Mouse (Mus musculus): Measurements from ENCODE around the gene Map3k4.

The Map3k4 gene

DNA sequence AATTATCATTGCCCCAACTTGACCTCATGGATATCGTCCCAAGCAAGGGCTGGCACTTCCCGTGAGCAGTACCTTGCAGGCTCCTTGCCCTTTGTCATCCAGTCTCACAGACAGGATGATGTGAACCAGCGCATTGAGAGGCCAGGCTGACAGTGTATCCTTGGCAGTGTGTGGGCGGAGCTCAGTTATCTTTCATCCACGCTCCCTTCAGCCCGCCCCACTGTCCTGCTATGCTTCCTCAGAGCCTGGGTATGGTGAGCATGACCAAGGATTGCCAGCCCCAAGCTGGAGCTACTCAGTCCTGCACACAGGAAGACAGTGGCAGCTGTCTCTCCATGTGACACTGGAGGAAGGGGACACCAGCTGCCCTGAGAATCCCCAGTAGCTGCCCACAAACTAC, 102.4 kb downstream of the Map3k4 start:
- DNase-seq: no peak

DNA sequence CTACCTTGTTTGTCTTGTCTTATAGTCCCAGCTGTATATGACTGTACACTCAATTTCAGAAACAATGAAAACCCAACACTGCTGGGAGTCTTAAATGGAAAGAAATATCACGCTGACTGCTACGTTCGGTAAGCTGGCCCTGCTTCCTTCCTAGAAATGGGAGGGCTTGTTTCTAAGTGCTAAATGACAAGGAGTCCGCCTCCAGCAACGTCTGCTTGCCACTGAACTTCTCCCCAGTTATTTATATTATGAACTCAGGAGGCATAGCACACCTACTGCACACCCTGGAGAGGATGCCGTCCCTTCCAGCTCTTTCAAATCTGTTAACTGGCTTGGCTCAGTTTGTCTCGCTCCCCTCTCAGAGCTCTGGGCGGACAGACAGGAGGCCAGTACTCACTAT, 105.2 kb downstream of the Map3k4 start:
- DNase-seq: no peak

- DNase-seq: no peak
Measured at GRCm38 (mm10) chr17:12212341-12212740, 106.3 kb downstream of the Map3k4 start.

DNA sequence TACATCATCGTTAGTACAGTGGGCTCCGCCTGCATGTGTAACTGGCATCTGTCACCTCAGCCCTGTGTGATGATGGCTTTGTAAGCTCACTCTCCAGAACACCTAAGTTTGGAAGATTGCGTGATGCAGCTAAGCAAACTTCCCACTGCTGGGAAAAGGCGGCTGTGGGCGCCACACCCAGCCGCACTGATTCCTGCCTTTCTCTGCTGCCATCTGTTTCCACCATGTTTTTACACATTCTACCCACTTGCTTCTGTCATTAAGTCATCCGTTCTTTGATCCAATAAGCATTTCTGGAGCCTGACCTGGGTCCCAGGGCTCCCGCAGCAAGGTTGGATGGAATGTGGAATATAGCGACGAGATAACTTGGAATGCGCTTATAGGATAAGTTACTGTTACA, 106.7 kb downstream of the Map3k4 start:
- no peak for DNase-seq

- peak; percentile 82 for DNase-seq
Measured at GRCm38 (mm10) chr17:12210544-12211132, 108.0 kb downstream of the Map3k4 start.

- no peak for DNase-seq
Measured at GRCm38 (mm10) chr17:12209481-12209880, 109.1 kb downstream of the Map3k4 start.

- DNase-seq: no peak
Measured at GRCm38 (mm10) chr17:12207022-12207548, 111.5 kb downstream of the Map3k4 start.

- no peak for DNase-seq
Measured at GRCm38 (mm10) chr17:12206248-12206647, 112.3 kb downstream of the Map3k4 start.

GRCm38 (mm10) chr17:12205694-12206075, 112.9 kb downstream of the Map3k4 start:
- DNase-seq: no peak

DNA sequence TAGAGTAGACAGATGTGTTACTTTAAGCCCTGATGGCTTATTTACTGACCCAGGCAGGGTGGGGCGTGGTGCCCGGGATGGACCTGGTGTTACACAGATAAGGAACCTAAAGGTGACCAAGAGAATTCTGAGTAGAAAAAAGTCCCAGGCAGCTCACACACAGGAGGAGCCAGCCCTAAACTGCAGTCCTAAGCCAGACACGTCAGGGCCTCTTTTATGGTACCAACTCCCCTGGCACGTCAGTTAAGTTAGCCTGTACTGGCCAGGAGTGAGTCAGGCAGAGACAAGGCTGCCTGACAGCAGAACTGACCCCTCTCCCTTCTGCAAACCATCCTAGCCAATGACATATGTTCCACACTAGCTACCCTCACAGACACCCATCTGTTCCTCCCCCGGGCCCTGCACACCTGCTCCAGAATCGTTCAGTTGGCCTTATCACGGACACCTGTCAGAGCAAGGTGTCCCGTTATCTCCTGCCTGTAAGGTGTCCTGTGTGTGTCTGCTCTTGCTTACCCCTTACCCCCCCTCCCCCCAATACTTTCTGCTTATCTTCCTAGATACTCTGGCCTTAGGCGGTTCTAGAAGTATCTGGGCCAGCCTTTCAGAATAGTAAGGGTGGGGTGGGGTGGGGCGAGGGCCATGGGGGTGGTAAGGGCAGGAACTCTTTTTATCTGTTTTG, 113.4 kb downstream of the Map3k4 start:
- no peak for DNase-seq

GRCm38 (mm10) chr17:12204689-12205014, 113.9 kb downstream of the Map3k4 start:
- DNase-seq: no peak

DNA sequence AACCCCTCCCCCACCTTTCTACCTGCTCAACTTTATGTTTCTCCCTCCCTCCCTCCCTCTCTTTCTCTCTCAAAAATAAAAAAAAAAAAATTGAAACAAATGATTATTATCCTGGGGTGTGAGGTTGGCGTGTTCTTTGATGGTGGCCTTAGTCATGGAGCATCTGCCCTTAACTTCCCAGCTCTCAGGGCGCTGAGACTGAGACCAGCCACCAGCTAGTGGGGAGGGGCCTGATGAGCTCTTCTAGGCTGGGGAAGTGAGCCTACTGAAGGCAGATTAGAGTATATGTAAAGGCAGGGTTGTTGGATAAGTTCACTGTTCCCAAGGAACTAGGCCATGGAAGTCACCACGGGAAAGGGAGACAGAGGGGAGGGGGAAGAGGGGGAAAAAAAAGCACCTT, 114.3 kb downstream of the Map3k4 start:
- no peak for DNase-seq

DNA sequence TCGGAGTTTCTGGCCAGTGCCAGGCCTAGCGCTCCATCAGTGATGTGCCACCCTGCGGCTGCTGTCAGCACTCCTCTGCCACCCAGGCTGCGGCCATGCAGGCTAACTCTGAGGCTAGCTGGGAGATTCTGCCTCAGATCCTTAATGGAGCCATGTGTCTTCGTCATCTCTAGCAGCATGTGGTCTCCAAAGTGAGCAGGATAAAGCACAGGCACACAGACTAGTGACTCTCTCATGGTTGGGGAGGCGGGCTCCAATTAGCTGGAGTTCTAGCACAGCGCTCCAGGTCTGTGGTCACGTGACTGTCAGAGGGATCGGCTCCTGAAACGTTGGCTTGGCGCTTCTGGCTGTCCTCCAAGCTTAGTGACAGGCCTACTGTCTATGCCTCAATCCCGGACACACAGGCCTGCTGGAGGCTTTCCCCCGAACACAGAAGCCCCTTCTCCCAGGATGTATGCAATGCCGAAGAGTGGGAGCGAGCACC, 115.1 kb downstream of the Map3k4 start:
- peak; percentile 82 for DNase-seq

- DNase-seq: no peak
Measured at GRCm38 (mm10) chr17:12201086-12201485, 117.5 kb downstream of the Map3k4 start.

DNA sequence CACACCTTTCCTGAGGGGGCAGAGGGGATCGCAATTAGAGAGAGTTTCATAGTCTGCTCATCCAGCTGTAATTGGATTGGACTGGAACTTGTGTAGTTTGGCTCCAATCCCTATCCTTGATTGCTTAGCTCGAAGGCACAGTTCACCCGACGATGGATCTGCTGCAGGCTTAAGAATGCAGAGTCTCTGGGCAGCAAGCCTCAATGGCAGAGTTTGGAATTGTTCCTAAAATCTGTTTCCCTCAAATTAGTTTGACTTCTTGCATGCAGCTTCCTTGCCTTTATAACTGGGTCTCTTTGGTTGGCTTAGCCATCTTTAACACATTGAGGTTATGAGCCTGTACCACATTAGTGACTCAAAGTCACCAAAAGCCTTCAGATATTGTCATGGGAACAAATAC, 118.7 kb downstream of the Map3k4 start:
- DNase-seq: no peak

DNA sequence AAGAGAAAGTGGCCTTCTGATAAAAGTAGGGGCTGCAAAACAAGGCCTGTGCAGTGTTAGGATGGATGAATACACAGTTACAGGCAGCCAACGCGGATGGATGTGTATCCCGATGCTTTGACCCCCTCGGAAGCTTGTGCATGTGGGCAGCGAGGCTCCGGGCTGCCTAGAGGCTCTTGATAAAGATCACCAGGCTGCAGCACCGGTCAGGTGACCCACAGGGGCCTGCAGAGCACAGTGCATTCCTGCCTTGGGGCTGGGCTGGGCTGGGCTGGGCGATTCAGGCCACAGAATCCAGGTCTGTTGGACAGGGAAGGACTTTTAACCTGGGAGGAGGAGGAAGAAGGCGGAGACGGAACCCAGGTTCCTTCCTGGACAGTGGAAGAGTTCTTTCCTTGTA, 123.0 kb downstream of the Map3k4 start:
- DNase-seq: no peak

GRCm38 (mm10) chr17:12195137-12195536, 123.5 kb downstream of the Map3k4 start:
- no peak for DNase-seq

DNA sequence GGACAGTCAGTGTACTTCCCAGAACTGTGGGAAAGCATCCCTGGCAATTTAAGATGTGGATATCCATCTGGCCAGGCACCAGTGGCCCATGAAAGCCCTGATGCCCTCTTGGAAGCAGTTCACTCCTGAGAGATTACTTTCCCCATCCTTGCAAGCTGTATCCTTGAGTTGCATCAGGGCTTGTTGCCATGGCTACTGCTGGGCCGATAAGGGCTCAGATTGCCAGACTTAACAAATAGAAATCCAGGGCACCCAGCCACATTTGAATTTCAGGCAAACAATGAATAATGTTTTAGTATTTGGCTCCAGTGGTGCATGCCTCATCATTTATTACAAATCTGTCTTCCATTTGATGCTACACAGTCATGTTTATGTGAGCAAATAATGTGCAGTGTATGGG, 130.8 kb downstream of the Map3k4 start:
- peak; percentile 24 for DNase-seq

- DNase-seq: no peak
Measured at GRCm38 (mm10) chr17:12186341-12186740, 132.3 kb downstream of the Map3k4 start.

DNA sequence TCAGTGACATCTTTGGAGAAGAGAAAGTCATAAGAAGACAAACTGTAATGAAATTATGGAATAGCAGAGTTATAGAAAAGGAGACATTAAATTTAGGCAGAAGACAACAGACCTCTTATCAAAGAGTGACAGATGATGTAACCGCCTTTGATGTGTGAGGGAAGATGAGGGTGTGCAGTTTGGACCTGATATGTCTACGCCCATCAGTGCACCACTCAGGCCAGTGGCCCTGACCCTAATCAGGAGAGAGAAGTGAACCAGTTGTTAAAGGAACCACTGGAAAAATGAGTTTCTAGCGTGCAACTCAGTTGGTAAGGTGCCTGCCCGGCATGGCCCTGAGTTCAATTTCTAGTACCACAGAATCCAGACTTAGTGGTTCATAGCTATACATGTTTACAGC, 132.7 kb downstream of the Map3k4 start:
- no peak for DNase-seq

- no peak for DNase-seq
Measured at GRCm38 (mm10) chr17:12184283-12184682, 134.3 kb downstream of the Map3k4 start.

DNA sequence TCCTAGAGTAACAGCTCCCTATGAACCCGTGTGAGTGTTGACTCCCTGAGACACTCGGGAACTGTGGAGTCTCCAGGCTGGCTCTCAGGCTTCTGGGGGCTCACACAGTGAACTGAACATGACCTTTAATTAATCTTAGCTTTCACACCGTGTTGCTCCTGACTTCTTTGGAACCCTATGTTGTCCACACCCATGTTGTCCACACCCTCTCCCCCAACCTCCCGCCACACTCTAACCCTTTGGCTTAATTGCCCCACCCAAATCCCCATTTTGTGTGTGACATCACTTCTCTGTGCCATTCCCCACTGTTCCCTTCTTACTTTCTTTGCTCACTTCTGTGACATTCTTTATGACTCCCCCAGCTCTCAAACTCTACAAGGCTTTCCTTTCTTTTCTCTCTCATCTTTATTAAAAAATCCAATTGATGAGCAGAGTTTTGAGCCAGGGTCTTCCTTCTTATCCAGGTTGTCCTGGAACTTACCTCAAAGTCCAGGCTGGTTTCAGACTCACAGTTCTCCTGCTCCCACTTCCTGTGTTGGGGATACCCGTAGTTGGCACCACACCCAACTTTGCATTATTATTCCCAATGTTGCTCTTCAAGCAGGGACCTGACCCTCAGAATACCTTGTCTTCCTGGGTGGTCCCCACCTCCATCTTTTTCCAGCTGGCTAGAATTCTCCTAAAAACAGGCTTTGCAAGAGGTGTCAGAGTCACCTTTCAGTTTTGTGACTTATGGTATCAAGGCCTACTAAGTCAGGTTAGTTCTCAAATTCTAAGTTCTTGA, 135.7 kb downstream of the Map3k4 start:
- no peak for DNase-seq

- DNase-seq: no peak
Measured at GRCm38 (mm10) chr17:12179766-12180165, 138.8 kb downstream of the Map3k4 start.

- DNase-seq: no peak
Measured at GRCm38 (mm10) chr17:12179339-12179738, 139.3 kb downstream of the Map3k4 start.

All from retina, postnatal 1 day (tissue).